8 mouse cellular contexts compared by ENCODE assay signal in genomic region chrX:36874178-36874696, GRCm38 (mm10). TPM values are rescaled to one million over a fixed set of nuclear protein-coding genes. Genes with fewer than 3 reads are reported as not detected.
DNase-seq lines count a peak whose midpoint lies in the region; ATAC-seq and TF ChIP-seq lines count a peak whose summit lies in the region.

No protein-coding gene starts in this region.

- intact Hi-C loops in heart, postnatal 10 days (cut with DNase I), result loop anchor here (2.0 kb wide), 1 partner anchor 29 kb away; the partner anchor contains the start of gene Nkrf

- peak; percentile 53 for TF ChIP-seq POLR2A in ES-Bruce4 (IDR thresholded peaks at IDR 0.05; ENCODE audit: insufficient read depth, low read length)

- no peak for TF ChIP-seq EP300 in ES-Bruce4 (IDR thresholded peaks at IDR 0.05; ENCODE audit: insufficient read depth, low read depth, low read length)

- no peak overlapping the region for H3K27ac ChIP-seq in ES-Bruce4 (ENCODE audit: insufficient read depth, low read length)
- H3K27ac ChIP-seq in forebrain, embryonic 13.5 days, result peak overlapping the region; percentile 81
- peak overlapping the region; percentile 66 for H3K27ac ChIP-seq in liver, embryonic 15.5 days (replicated peaks)
- 0 out of 2 replicates have a peak overlapping the region, but pooled peaks have one; percentile 20 for H3K27ac ChIP-seq in neural tube, embryonic 11.5 days (ENCODE audit: low read depth, low read length)
- H3K27ac ChIP-seq in stomach, embryonic 16.5 days (ENCODE audit: low read length), result peak overlapping the region; percentile 70

- peak; percentile 92 for ATAC-seq in cerebellum, adult (ENCODE audit: insufficient number of reproducible peaks, low FRiP score, low TSS enrichment)
- ATAC-seq in forebrain, embryonic 13.5 days, result peak; percentile 98
- peak; percentile 97 for ATAC-seq in liver, embryonic 15.5 days (ENCODE audit: insufficient read depth)
- peak; percentile 97 for ATAC-seq in neural tube, embryonic 11.5 days (ENCODE audit: insufficient read depth, low FRiP score, low TSS enrichment)
- ATAC-seq in stomach, embryonic 16.5 days (ENCODE audit: insufficient read depth, low FRiP score), result peak; percentile 97

- H3K9me3 ChIP-seq in ES-Bruce4 (replicated peaks; ENCODE audit: control insufficient read depth, insufficient read depth, low read length, poor library complexity, severe bottlenecking), result no peaks in the 10 kb centered on the region
- no peaks in the 10 kb centered on the region for H3K9me3 ChIP-seq in forebrain, embryonic 13.5 days (replicated peaks)
- no peaks in the 10 kb centered on the region for H3K9me3 ChIP-seq in liver, embryonic 15.5 days (replicated peaks)
- H3K9me3 ChIP-seq in neural tube, embryonic 11.5 days (ENCODE audit: control insufficient read depth, low read length), result no peaks in the 10 kb centered on the region
- H3K9me3 ChIP-seq in stomach, embryonic 16.5 days (replicated peaks; ENCODE audit: control insufficient read depth, low read length), result no peaks in the 10 kb centered on the region

- H3K27me3 ChIP-seq in ES-Bruce4 (ENCODE audit: control insufficient read depth, insufficient read depth, low read length, poor library complexity, severe bottlenecking), result no peaks in the 10 kb centered on the region
- no peaks in the 10 kb centered on the region for H3K27me3 ChIP-seq in forebrain, embryonic 13.5 days
- H3K27me3 ChIP-seq in liver, embryonic 15.5 days, result no peaks in the 10 kb centered on the region
- H3K27me3 ChIP-seq in neural tube, embryonic 11.5 days (ENCODE audit: control insufficient read depth, insufficient read depth, low read length), result no peaks in the 10 kb centered on the region
- H3K27me3 ChIP-seq in stomach, embryonic 16.5 days (ENCODE audit: control insufficient read depth, insufficient read depth, low read length), result no peaks in the 10 kb centered on the region

- peak; percentile 90 to 92 for DNase-seq in heart, postnatal 10 days
- DNase-seq in kidney, postnatal 4 days, result peak; percentile 92 to 95
- DNase-seq in neural tube, embryonic 11.5 days (ENCODE audit: low spot score), result peak; percentile 84

- peak overlapping the region; percentile 94 for H3K4me3 ChIP-seq in ES-Bruce4 (ENCODE audit: low read depth, low read length)
- peak overlapping the region; percentile 68 for H3K4me3 ChIP-seq in forebrain, embryonic 13.5 days
- peak overlapping the region; percentile 80 for H3K4me3 ChIP-seq in liver, embryonic 15.5 days (replicated peaks)
- H3K4me3 ChIP-seq in neural tube, embryonic 11.5 days (ENCODE audit: low read depth, low read length), result peak overlapping the region; percentile 62
- H3K4me3 ChIP-seq in stomach, embryonic 16.5 days (replicated peaks; ENCODE audit: low read length), result peak overlapping the region; percentile 71

- H3K4me1 ChIP-seq in ES-Bruce4 (ENCODE audit: control insufficient read depth, insufficient read depth, low read length), result no peaks in the 10 kb centered on the region
- H3K4me1 ChIP-seq in forebrain, embryonic 13.5 days, result peaks cover 6% of the 10 kb centered on the region; the same call in 1 of the 2 replicates
- H3K4me1 ChIP-seq in liver, embryonic 15.5 days (replicated peaks), result peaks cover 10% of the 10 kb centered on the region; the same call in 1 of the 2 replicates
- no peaks in the 10 kb centered on the region for H3K4me1 ChIP-seq in neural tube, embryonic 11.5 days (ENCODE audit: control insufficient read depth, insufficient read depth, low read length)
- H3K4me1 ChIP-seq in stomach, embryonic 16.5 days (ENCODE audit: control insufficient read depth, insufficient read depth, low read length), result no peaks in the 10 kb centered on the region

- TF ChIP-seq CTCF in ES-Bruce4 (IDR thresholded peaks at IDR 0.05; ENCODE audit: low read depth, low read length), result no peak

- H3K4me2 ChIP-seq in forebrain, embryonic 13.5 days, result peak overlapping the region; percentile 66
- H3K4me2 ChIP-seq in liver, embryonic 15.5 days, result peak overlapping the region; percentile 73
- peak overlapping the region; percentile 49 for H3K4me2 ChIP-seq in neural tube, embryonic 11.5 days (ENCODE audit: low read depth)
- H3K4me2 ChIP-seq in stomach, embryonic 16.5 days (ENCODE audit: low read depth, low read length), result peak overlapping the region; percentile 52

- 12% methylated on average over 56 of the region's 57 CpGs for WGBS in forebrain, embryonic 13.5 days
- 15% methylated on average over 55 of the region's 57 CpGs for WGBS in liver, embryonic 15.5 days (ENCODE audit: insufficient replicate concordance)
- WGBS in neural tube, embryonic 11.5 days, result 15% methylated on average over 52 of the region's 57 CpGs
- WGBS in stomach, embryonic 16.5 days, result 14% methylated on average over 54 of the region's 57 CpGs

- peak overlapping the region; percentile 95 for H3K9ac ChIP-seq in ES-Bruce4 (ENCODE audit: low read depth, poor library complexity, severe bottlenecking)
- H3K9ac ChIP-seq in forebrain, embryonic 13.5 days, result peak overlapping the region; percentile 81
- H3K9ac ChIP-seq in liver, embryonic 15.5 days, result peak overlapping the region; percentile 87
- H3K9ac ChIP-seq in neural tube, embryonic 11.5 days (ENCODE audit: low read length), result peak overlapping the region; percentile 77
- peak overlapping the region; percentile 83 for H3K9ac ChIP-seq in stomach, embryonic 16.5 days (ENCODE audit: low read length)

- H3K36me3 ChIP-seq in ES-Bruce4 (ENCODE audit: control insufficient read depth, insufficient read depth, low read length, poor library complexity, severe bottlenecking), result peaks cover 7% of the 10 kb centered on the region
- 0 out of 2 replicates have a peak, but pooled peaks cover under 1% of the 10 kb centered on the region for H3K36me3 ChIP-seq in forebrain, embryonic 13.5 days (ENCODE audit: poor library complexity, severe bottlenecking)
- no peaks in the 10 kb centered on the region; the same call in 1 of the 2 replicates for H3K36me3 ChIP-seq in liver, embryonic 15.5 days (replicated peaks)
- H3K36me3 ChIP-seq in neural tube, embryonic 11.5 days (ENCODE audit: control insufficient read depth, insufficient read depth, low read length), result no peaks in the 10 kb centered on the region
- H3K36me3 ChIP-seq in stomach, embryonic 16.5 days (ENCODE audit: control insufficient read depth, insufficient read depth, low read length), result no peaks in the 10 kb centered on the region

RNA-seq across cellular contexts. Expression of gene C330007P06Rik, which starts 0.3 kb away (rescaled TPM):
- polyA plus RNA-seq in ES-Bruce4 (2011; ENCODE audit: insufficient read depth, insufficient read length, low read depth, missing spikeins), result 20.2 and 20.7 TPM in 2 replicates
- 26.7 and 29.1 TPM in 2 replicates for polyA plus RNA-seq in forebrain, embryonic 13.5 days (2015; fragmentation: Nextera tagmentation; extraction: Ambion mirVana)
- total RNA-seq in heart, postnatal 10 days (2021), result 10 to 100 TPM; 19.2 to 22.3 TPM
- polyA plus RNA-seq in liver, embryonic 15.5 days (2015; fragmentation: Nextera tagmentation; extraction: Ambion mirVana), result 12.6 and 13.6 TPM in 2 replicates
- 37.4 and 39.3 TPM in 2 replicates for polyA plus RNA-seq in neural tube, embryonic 11.5 days (2014; fragmentation: Nextera tagmentation; extraction: Ambion mirVana)
- 30.3 and 31.3 TPM in 2 replicates for polyA plus RNA-seq in stomach, embryonic 16.5 days (2015; fragmentation: Nextera tagmentation; extraction: Ambion mirVana)

RNA-seq across cellular contexts. Expression of gene Ube2a, which starts 0.5 kb away (rescaled TPM):
- 101 and 112 TPM in 2 replicates for polyA plus RNA-seq in ES-Bruce4 (2011; ENCODE audit: insufficient read depth, insufficient read length, low read depth, missing spikeins)
- 127 and 138 TPM in 2 replicates for polyA plus RNA-seq in forebrain, embryonic 13.5 days (2015; fragmentation: Nextera tagmentation; extraction: Ambion mirVana)
- total RNA-seq in heart, postnatal 10 days (2021), result 10 to 100 TPM; 74.7 to 76.4 TPM
- 64.3 and 74.0 TPM in 2 replicates for polyA plus RNA-seq in liver, embryonic 15.5 days (2015; fragmentation: Nextera tagmentation; extraction: Ambion mirVana)
- 128 and 138 TPM in 2 replicates for polyA plus RNA-seq in neural tube, embryonic 11.5 days (2014; fragmentation: Nextera tagmentation; extraction: Ambion mirVana)
- 105 and 107 TPM in 2 replicates for polyA plus RNA-seq in stomach, embryonic 16.5 days (2015; fragmentation: Nextera tagmentation; extraction: Ambion mirVana)

RNA-seq across cellular contexts. Expression of gene Nkrf, which starts 28.5 kb away (rescaled TPM):
- 15.2 and 17.7 TPM in 2 replicates for polyA plus RNA-seq in ES-Bruce4 (2011; ENCODE audit: insufficient read depth, insufficient read length, low read depth, missing spikeins)
- polyA plus RNA-seq in forebrain, embryonic 13.5 days (2015; fragmentation: Nextera tagmentation; extraction: Ambion mirVana), result 8.0 and 8.7 TPM in 2 replicates
- 1 to 10 TPM; 3.2 to 3.9 TPM for total RNA-seq in heart, postnatal 10 days (2021)
- polyA plus RNA-seq in liver, embryonic 15.5 days (2015; fragmentation: Nextera tagmentation; extraction: Ambion mirVana), result 0.51 and 0.67 TPM in 2 replicates
- 7.1 and 7.8 TPM in 2 replicates for polyA plus RNA-seq in neural tube, embryonic 11.5 days (2014; fragmentation: Nextera tagmentation; extraction: Ambion mirVana)
- 1.2 and 1.3 TPM in 2 replicates for polyA plus RNA-seq in stomach, embryonic 16.5 days (2015; fragmentation: Nextera tagmentation; extraction: Ambion mirVana)
